Mouse (Mus musculus) cerebellum, adult 9-10 months (tissue): ENCODE data around the gene Troap.
A peak's percentile ranks its signal among the peaks of the same experiment; 100 is the strongest.

Experiments used
- DNase-seq: peaks from one replicate; pipeline ENCODE4 v3.0.0; 2022

Gene Troap

DNA sequence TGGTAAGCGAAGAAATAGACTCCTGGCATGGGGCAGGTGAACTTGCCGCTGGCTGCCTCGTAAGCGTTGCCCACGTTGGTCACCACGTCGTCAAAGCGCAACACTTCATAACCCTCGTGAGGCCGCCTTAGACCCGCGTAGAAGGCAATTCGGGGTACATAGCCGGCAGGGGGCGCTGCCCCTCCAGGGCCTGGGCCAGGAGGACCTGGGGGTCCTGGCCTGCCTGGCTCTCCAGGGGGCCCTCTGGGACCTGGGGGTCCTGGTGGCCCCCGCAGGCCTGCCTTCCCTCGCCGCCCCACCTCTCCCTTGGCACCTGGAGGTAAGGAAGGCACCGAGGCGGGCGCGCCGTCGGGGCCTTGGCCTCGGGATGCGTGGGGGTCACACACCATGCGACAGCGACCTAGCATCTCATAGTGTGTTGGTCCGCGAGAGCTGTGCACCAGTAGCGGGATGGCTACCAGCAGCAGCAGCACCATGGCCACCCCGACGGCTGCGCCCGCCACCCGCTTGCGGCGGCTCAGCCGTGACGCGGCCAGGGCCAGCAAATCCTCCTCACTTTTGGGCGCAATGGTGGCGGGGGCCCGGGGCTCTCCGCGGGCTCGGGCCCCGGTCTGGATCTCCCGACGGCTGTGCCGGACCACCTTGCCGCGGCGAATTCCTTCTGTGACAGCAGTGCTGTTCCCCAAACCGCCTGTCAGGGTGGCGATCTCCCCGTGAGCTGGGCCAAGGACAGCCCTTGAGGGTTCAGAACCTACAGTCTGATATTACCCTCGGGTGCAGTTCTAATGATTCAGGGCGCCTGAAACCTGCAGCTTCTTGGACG is 13.1 kb downstream of the Troap start, which contains the start of gene C1ql4:
TSS of gene C1ql4 (minus strand) at position 565 of the 823 bp plus-strand sequence.
- DNase-seq: no peak

GRCm38 (mm10) chr15:99088292-99088691 is 13.9 kb downstream of the Troap start:
- peak; percentile 46 for DNase-seq

DNA sequence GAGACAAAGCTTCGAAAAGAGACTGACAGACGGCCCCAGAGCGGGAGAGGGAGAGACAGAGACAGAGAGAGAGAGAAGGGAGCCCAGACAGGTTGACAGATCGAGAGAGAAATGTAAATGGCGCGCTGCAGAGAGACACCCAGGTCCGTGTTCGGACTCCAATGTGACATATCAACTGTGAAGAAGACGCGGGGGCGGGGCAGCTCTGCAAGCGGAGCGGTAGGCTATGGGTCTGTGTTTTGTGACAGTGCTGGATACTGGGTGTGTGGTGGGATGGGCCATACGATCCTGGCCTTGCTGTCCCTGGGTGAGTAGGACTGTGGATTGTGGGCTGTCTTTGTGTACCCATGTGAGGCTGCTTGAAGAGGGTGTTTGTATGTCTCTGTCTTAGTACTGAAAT is 14.7 kb downstream of the Troap start:
- no peak for DNase-seq

GRCm38 (mm10) chr15:99092870-99093269 is 18.5 kb downstream of the Troap start, which contains the start of gene Dnajc22:
Gene Dnajc22 (plus strand): TSS chr15:99093170.
- no peak for DNase-seq

DNA sequence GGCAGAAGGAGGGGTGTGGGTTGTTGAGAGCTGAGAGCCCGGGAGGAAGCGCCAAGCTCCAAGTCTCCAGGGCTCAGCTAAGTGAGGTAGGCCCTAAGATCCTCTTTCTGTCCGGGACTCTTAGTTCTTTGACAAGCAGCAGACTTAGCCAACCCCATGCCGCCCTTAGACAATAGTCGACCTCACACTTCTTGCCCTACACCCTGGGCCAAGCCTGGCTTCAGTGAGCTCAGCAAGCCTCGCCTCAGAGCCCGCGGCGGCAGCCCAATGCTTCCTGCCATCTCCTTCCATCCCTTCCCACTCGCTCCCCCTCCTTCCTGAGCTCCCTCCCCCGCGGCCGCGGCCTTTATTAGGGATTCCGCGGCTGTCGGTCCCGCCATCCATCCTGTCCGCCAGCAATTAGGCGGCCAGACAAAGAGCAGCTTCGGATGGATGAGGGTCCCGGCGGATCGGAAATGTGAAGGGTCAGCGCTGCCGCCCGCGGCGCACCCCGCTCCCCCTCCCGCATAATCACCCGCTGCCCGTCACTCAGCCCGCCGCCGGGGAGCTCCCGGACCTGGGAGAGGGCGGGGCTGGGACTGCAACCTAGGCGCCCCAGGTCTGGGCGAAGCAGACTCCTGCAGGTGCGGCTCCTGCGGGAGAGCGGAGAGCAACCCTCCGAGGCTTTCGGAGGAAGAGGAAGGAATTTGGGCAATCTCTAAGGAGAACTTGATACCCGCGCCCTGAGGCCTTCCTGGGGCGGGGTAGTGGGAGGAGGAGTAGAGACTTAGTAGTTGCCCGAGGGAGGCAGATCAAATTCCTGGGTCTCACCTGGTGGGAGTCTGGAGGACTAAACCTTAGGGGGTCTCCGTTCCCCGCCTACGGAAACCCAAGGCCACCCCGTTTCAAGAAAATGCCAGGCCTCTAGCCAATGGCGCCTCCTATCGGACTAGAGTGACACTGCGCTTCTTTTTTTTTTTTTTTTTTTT is 19.2 kb downstream of the Troap start:
- DNase-seq: peak; percentile 36

- DNase-seq: no peak
Observed at GRCm38 (mm10) chr15:99094631-99095270, 20.4 kb downstream of the Troap start.

GRCm38 (mm10) chr15:99095356-99095755 is 21.0 kb downstream of the Troap start:
- DNase-seq: no peak

DNA sequence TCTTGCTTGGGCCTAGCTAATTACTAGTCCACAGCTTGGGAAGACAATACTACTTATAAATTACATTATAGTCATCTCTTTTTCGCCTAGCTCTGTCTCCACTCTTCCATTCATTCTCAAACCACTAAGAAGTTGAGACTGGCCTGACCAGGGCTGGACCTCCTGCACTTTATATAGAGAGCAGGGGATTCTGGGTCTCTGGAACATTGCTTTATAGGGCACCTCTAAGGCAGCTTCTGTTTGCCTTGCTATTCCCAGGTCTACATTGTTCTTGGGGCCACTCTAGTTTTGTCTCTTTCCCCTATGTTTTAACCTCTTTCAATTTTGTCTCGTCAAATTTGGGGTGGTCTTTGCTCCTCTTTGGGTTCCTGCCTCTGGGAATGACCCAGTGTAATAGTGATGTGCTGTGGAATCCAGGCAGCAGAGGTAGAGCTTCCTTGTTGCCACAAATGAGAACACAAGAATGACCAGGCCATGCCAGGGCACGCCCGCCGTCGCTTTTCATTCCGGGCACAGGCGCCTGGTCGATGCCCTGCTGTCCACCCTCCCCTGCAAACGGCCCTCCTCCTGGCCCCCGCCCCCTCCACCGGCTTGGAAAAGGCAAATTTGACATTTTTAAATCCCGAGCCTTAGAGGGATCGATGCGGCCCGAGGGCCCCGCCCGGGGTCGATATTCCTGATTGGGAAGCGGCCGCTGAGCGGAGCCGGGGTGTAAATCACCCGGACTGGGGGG is 21.9 kb downstream of the Troap start:
- no peak for DNase-seq

- DNase-seq: no peak
Observed at GRCm38 (mm10) chr15:99096831-99097500, 22.6 kb downstream of the Troap start.

DNA sequence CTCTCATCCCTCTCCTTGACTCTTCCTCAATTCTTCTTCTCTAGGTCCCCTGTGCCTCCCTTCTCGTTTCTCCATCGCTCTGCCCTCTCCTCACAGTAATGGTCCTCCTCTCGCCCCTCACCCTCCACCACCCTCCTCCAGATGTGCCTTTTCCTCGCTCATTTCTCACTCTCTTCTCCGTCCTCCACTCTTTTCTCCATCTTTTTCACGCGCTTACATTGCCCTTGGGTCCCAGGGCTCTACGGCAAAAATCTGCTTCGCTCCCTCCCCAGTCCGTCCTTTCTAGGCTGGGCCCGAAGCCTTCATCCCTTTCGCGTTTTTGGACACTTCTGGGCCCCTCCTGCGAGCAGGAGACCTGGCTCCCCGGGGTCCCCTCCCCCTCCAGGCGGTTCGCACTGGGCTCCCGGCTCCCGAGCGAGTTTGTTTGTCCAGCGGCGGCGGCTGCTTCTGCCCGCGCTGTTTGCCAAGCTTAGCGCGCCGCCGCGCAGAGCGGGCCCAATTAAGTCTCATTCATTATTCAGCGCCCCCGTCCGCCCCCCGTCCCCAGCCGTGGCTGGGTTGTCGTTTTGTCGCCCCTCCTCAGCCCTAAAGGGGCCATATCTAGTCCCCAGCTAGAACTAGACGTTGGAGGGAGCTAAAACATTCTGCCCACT is 23.6 kb downstream of the Troap start:
- DNase-seq: no peak

- DNase-seq: no peak
Observed at GRCm38 (mm10) chr15:99098493-99098861, 24.1 kb downstream of the Troap start.

GRCm38 (mm10) chr15:99099139-99099556 is 24.8 kb downstream of the Troap start:
- no peak for DNase-seq

DNA sequence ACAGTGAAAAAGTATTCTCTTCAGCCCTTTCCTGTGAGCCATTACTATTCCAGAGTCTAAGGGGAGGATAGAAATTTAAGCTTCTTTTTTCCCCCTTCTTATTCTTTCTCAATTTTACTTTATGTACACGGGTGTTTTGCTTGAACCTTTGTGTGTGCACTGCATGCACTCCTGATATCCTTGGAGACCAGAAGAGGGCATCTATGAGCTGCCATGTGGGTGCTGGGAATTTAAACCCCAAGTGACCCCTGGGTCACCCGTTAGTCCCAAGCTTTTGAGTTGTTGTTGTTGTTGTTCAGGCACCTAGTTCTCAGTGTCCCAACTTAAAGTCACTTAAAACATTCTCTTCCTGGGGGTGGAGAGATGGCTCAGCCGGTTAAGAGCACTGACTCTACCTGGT is 25.6 kb downstream of the Troap start:
- no peak for DNase-seq

DNA sequence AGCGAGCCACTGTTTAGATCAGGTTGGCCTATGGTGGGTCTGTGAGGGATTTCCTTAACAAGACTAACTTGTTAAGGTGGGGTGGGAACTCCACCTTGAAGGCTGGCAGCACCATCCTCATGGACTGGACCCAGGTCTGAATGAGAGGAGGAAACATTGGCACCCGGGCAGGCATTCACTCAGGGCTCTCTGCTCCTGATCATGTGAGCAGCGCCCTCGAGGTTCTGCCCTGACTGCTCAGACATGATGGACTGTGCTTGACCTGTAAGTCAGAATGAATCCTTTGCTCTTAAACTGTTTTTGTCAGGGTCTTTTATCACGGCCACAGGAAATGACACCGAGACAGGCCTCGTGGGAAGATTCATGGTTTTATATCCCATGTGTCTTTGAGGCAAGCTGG is 30.9 kb downstream of the Troap start:
- DNase-seq: no peak

DNA sequence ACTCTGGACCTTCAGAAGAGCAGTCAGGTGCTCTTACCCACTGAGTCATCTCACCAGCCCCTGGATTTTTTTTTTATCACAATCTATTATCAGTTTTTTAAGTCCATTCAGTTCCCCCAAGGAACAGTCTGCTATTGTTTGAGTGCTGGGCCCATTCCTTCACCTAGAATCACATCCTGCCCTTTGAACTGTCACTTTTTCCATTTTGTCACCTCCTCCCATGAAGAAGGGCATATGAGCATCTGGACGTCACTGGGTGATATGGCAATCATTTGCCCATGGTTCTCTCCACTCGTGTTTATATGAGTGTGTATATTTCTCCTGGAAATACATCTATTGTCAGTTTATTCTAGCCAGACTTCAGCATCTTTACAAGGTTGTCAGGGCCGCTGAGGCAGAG is 33.5 kb downstream of the Troap start:
- DNase-seq: no peak

- DNase-seq: no peak
Observed at GRCm38 (mm10) chr15:99111139-99111538, 36.8 kb downstream of the Troap start.

DNA sequence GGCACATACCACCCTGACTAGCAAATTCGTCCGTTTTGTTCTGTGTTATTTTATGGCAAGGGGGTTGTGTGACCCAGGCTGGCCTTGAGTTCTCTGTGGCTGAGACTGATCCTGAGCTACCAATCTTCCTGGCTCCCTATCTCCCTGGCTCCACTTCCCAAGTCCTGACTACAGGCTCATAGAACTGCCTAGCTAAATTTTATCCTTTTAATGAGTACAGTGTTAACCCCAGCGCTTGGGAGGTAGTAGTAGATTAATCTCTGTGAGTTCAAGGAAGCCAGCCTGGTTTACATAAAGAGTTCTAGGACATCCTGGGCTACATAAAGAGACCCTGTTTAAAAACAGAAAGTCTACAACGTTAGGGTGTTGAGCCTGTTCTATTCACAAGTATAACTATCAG is 37.4 kb downstream of the Troap start:
- DNase-seq: no peak

DNA sequence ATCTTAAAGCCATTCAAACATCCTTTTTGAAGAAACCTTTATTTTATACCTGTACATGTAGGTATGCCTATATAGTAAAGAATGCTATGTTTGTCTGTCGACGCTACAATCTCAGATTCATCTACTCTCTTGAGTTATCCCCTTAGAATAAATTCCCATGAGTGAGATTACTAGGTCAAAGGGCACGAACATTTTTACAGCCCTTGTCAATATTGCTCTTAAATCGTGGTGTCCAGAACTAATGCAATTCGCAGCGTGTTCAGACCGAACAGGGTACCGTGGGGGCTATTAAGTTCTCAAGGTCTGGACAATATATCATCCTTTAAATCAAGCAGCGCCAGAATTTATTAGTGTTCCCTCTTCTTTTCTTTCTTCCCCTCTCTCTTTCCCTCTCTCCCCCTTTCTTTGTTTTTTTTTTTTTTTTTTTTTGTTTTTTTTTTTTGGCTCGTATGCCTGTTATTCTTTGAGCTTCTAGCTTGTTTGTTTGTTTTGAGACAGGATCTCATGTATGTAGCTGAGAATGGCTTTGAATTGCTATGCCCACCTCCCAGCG is 38.5 kb downstream of the Troap start:
- DNase-seq: no peak

DNA sequence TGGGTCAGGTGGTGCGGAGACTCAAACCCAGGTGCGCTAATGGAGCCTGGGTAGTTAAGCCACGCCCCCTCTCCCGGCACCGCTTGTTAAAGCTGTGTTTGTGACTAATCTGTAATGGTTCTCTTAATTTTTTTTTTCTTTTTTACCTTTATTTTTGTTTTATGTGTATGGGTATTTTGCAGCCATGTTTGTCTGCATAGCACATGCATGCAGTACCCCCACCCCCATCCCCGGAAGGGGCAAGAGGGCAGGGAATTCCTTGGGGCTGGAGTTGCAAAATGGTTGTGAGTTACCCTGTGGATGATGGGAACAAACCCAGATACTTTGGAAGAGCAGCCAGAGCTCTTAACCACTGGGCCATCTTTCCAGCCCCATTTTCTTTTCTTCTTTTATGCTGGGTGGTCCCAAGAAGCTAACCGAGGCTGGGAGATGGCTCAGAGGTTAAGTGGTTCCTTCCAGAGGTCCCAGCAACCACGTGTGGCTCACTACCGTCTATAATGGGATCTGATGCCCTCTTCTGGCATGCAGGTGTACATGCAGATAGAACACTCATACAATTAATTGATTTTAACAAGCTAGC is 39.1 kb downstream of the Troap start:
- DNase-seq: no peak

DNA sequence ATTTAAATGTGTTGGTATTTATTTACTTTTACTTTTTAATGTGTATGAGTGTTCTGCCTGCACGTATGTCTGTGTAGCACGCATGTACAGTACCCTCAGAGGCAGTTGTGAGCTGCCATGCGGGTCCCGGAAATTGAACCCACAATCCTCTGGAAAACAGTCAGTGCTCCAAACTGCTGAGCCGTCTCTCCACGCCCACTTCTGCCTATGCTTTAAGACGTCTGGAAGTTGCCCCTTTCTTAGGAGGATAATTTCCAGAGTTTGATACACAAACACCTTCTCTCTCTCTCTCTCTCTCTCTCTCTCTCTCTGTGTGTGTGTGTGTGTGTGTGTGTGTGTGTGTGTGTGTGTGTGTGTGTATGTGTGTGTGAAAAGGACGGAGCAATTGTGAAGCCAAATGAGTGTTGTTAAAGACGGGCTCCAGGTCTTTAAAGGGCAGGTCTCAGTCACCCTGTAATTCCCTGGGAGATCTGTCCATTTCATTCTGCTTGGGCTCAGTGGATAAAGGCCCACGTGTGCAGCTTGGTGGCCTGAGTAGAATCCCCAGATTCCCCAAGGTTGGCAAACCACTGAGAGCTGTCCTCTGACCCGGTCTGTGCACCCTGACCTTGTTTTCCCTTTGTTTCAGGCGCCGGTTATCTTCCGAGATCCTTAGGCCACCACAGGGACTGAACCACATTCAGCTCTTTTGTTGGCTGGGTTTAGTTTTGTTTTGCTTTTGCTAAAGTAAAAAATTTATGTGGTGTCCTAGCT is 40.1 kb downstream of the Troap start:
- no peak for DNase-seq
